Mouse (Mus musculus) liver, embryonic 14.5 days (tissue): ENCODE data around the gene Prnd. TPM values are rescaled to one million over a fixed set of nuclear protein-coding genes. Genes with fewer than 3 reads are reported as not detected.

ENCODE experiments used
- ATAC-seq: fragments of 200-750 bp; cut with Nextera tagmentation; 2 replicates; pipeline ENCODE4 v1.8.0; 2017; ENCODE audit warnings: moderate number of reproducible peaks, mild to moderate bottlenecking, moderate library complexity; ENCODE audit not compliant: insufficient read depth
- DNase-seq, 3 experiments: peaks; one replicate each; pipeline ENCODE4 v3.0.0-alpha.2; 2012 to 2013; ENCODE audit warnings: low read depth in 3 of 3, low spot score in 3 of 3
- H3K27ac ChIP-seq: fragments of 300-500 bp; sonication (generic); 2 replicates; pipeline ENCODE4 v1.5.1; 2014; ENCODE audit warnings: moderate library complexity, mild to moderate bottlenecking, control low read depth, inconsistent platforms
- H3K27me3 ChIP-seq: fragments of 300-500 bp; sonication (generic); 2 replicates; pipeline ENCODE4 v1.6.1; 2014; ENCODE audit warnings: mild to moderate bottlenecking, low read length, moderate library complexity; ENCODE audit not compliant: control insufficient read depth, insufficient read depth
- H3K36me3 ChIP-seq: fragments of 300-500 bp; sonication (generic); replicated peaks from 2 replicates; pipeline ENCODE4 v1.6.1; 2014; ENCODE audit warnings: low read depth; ENCODE audit not compliant: control insufficient read depth, insufficient read depth
- H3K4me1 ChIP-seq, 2 experiments: fragments of 200-500 bp in 1 of 2; fragments of 300-500 bp in 1 of 2; sonication (generic) in 1 of 2; replicated peaks; 2 replicates each; pipeline ENCODE4 v1.6.1; 2012 to 2014; ENCODE audit warnings: antibody characterized with exemption in 1 of 2, inconsistent platforms in 1 of 2, low read length in 1 of 2; ENCODE audit not compliant: control insufficient read depth in 2 of 2, insufficient read depth in 2 of 2
- H3K4me2 ChIP-seq: fragments of 300-500 bp; sonication (generic); 2 replicates; pipeline ENCODE4 v1.6.1; 2014; ENCODE audit warnings: low read depth, mild to moderate bottlenecking, control low read depth, moderate library complexity
- H3K4me3 ChIP-seq, 2 experiments: fragments of 200-500 bp in 1 of 2; fragments of 300-500 bp in 1 of 2; sonication (generic) in 1 of 2; 2 replicates each; pipeline ENCODE4 v1.5.1; 2012 to 2014; ENCODE audit warnings: low read depth in 2 of 2, low read length in 2 of 2, mild to moderate bottlenecking in 2 of 2, control low read depth in 1 of 2, inconsistent platforms in 1 of 2, moderate library complexity in 1 of 2; ENCODE audit not compliant: insufficient read depth in 1 of 2
- H3K9ac ChIP-seq: fragments of 300-500 bp; sonication (generic); replicated peaks from 2 replicates; pipeline ENCODE4 v1.6.1; 2014; ENCODE audit warnings: mild to moderate bottlenecking, control low read depth, moderate library complexity
- H3K9me3 ChIP-seq: fragments of 300-500 bp; sonication (generic); 2 replicates; pipeline ENCODE4 v1.6.1; 2016; ENCODE audit warnings: low read length, mixed read lengths; ENCODE audit not compliant: control insufficient read depth
- CTCF ChIP-seq: IDR thresholded peaks from 2 replicates; pipeline ENCODE4 v1.5.1; 2016; ENCODE audit warnings: antibody characterized with exemption, low read depth, control low read depth
- EP300 ChIP-seq: IDR thresholded peaks from 2 replicates; pipeline ENCODE4 v1.6.1; 2016; ENCODE audit warnings: antibody characterized with exemption, low read depth
- WGBS: fragments of 180-500 bp; shearing (Covaris S2); extraction: QIAGEN DNeasy Blood & Tissue Kit; methylation state at CpG from one replicate; pipeline ENCODE4 v1.1.7; 2014; ENCODE audit not compliant: insufficient replicate concordance; 5-methylcytosine and 5-hydroxymethylcytosine counted together
- polyA plus RNA-seq, 2 experiments: library from polyadenylated mRNA; depleted of rRNA in 1 of 2; stranded (reverse) in 1 of 2; unstranded in 1 of 2; fragments of >200 nt; fragmentation: Nextera tagmentation in 1 of 2; extraction: Ambion mirVana in 1 of 2; gene quantifications; 2 replicates each; pipeline versions ENCODE4 v1.2.1 to v1.2.3; 2012 to 2014

Prnd gene
- polyA plus RNA-seq, 2 experiments = 0.11 to 0.16 TPM

DNA sequence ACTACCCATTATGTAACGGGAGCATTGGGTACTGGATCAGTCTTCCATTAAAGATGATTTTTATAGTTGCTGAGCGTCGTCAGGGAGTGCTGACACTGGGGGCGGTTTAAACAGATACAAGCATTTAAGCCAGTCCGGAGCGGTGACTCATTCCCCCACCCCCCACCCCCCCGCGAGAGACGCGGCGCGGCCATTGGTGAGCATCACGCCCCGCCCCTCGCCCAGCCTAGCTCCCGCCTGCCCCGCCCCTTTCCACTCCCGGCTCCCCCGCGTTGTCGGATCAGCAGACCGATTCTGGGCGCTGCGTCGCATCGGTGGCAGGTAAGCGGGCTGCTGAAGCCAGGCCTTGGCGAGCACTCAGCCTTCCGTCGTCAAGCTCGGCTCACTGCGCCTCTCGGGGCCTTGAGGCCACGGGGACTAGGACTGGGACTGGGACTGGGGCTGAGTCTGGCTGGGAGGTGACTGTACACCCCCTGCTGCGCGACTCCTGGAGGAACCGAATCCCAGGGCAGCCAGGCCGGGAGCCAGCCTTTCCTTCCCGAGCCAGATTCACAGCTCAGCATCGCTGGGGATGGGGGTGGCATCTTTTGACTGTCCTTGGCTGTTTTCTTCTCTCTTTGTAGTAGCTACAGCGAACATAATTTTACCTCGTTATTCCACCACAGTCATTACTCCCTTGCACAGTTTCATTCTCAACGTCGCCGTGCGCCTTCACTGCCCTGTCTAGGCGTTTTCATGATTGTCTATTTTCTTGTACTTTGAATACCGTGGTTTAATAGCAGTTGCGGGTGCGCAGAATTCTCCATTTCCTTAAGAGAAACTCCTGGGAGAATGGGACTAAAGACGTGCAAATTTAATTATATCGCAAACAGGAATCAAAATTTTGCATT lies 40.7 kb upstream of the Prnd start, which contains the start of the genes Prnp and Prn:
TSS of gene Prnp (plus strand) at position 246 of the 890 bp plus-strand sequence.
TSS of gene Prn (plus strand) at position 275 of the 890 bp plus-strand sequence.
- peak within 1 kb of the TSS; percentile 87 to 96 for H3K4me3 ChIP-seq
- peaks cover 21 to 32% of the 10 kb centered on the region in 2 experiments for H3K4me1 ChIP-seq
- peak; percentile 87 to 90 (median 90) for DNase-seq
- peak; percentile 41 for TF ChIP-seq EP300
- peak; percentile 21; the same call in 1 of the 2 replicates for TF ChIP-seq CTCF
- peak within 1 kb of the TSS; percentile 83 for H3K27ac ChIP-seq
- 4% methylated on average over 52 of the region's 52 CpGs for WGBS
- peak within 1 kb of the TSS; percentile 98 for H3K9ac ChIP-seq
- no peaks in the 10 kb centered on the region for H3K27me3 ChIP-seq
- H3K36me3 ChIP-seq = 0 out of 2 replicates have a peak, but pooled peaks cover 2% of the 10 kb centered on the region
- peak within 1 kb of the TSS; percentile 81 for H3K4me2 ChIP-seq
- H3K9me3 ChIP-seq = no peaks in the 10 kb centered on the region
- ATAC-seq = peak; percentile 84

DNA sequence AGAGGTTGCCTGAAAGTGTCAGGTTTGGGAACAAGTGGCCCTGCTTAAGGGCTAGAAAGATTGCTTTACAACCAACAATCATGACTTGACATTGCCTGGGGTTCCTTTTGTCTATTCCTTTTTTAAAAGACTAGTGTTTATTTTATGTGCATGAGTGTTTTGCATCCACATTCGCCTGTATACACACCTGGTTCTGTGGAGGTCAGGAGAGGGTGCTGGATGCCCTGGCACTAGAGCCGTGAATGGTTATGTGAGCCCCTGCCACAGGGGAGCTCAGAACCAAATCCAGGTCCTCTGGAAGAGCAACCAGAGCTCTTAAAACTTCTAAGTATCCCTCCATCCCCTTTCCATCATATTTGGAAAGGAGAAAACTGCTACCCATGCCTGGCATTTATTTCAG lies 39.8 kb upstream of the Prnd start:
- 55% methylated on average over 2 of the region's 2 CpGs for WGBS
- peaks cover 14 to 23% of the 10 kb centered on the region in 2 experiments for H3K4me1 ChIP-seq
- peak overlapping the region; percentile 98 for H3K9ac ChIP-seq
- peak overlapping the region; percentile 47 to 96 for H3K4me3 ChIP-seq
- ATAC-seq (no peak), DNase-seq (no peak)
- TF ChIP-seq EP300 (no peak), CTCF (no peak)
- H3K9me3 ChIP-seq = no peaks in the 10 kb centered on the region
- H3K36me3 ChIP-seq = 0 out of 2 replicates have a peak, but pooled peaks cover 2% of the 10 kb centered on the region
- no peak overlapping the region for H3K27ac ChIP-seq
- peak overlapping the region; percentile 81 for H3K4me2 ChIP-seq
- H3K27me3 ChIP-seq = no peaks in the 10 kb centered on the region

DNA sequence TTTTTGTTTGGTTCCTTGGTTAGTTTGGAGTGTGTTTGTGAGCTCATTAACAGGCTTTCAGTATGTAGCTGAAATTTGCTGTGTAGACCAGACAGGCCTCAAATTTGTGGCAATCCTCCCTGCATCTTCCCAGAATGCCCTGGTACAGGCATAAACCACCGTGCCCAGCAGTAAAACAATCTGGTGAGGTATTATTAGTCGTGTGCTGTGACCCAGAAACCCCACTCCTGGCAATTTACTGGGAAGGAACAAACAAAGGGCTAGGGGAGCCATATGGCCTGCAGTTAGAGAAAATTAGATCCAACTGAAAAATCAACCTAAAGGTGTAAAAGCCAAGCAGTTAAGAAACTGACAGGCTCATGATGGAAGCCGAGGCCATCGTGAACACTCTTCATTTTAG lies 39.3 kb upstream of the Prnd start:
- Histone ChIP-seq H3K4me1 (peaks cover 14 to 18% of the 10 kb centered on the region in 2 experiments), H3K9me3 (no peaks in the 10 kb centered on the region), H3K36me3 (0 out of 2 replicates have a peak, but pooled peaks cover 2% of the 10 kb centered on the region), H3K27ac (no peak overlapping the region), H3K9ac (peak overlapping the region; percentile 98), H3K4me2 (peak overlapping the region; percentile 81), H3K4me3 (peak overlapping the region in 1 of 2 experiments; percentile 96; a peak in 3 of 4 replicates), H3K27me3 (no peaks in the 10 kb centered on the region)
- ATAC-seq = no peak
- no peak for DNase-seq
- WGBS = 65% methylated on average over 4 of the region's 4 CpGs
- TF ChIP-seq EP300 (no peak), CTCF (no peak)

DNA sequence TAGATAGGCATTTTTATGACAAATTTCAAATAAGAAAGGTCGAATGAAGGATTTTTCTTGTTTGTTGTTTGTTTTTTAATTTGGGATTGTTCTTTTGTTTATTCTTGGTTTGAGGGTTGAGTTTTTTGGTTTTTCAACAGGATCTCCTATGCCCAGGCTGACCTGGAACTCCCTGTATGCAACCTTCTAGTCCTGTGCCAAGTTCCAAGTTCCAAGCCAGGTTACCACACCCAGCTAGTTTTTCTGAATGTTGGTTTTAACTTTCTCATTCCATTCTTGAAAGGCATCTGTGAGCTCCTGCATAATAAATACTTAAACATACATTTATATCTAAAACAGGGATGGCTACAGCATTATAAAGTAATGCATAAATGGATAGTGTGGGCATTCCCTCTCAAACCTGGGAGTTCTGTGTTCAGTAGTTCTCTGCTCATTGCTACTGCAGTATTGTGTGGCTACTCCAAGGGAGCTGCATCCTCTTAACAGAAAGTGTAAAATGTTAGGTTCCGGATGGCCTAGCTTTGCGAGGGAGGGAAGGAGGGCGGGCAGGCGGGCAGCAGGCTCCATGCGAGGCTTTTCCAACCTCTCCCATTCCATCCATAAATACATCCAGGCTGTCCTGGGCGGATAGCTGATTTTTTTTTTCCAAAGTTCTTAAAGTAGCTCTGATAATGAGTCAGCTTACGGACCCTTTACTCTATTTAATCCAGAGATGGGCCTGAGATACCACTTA lies 38.0 kb upstream of the Prnd start:
- H3K4me1 ChIP-seq = peaks cover 14 to 16% of the 10 kb centered on the region in 2 experiments
- H3K4me3 ChIP-seq = no peak overlapping the region
- no peak overlapping the region for H3K27ac ChIP-seq
- H3K36me3 ChIP-seq = 0 out of 2 replicates have a peak, but pooled peaks cover 2% of the 10 kb centered on the region
- H3K4me2 ChIP-seq = no peak overlapping the region; the same call in 1 of the 2 replicates
- TF ChIP-seq EP300 (no peak), CTCF (no peak)
- no peaks in the 10 kb centered on the region for H3K9me3 ChIP-seq
- DNase-seq (no peak), ATAC-seq (no peak)
- no peak overlapping the region for H3K9ac ChIP-seq
- no peaks in the 10 kb centered on the region for H3K27me3 ChIP-seq
- whole genome bisulfite sequencing = 78% methylated on average over 8 of the region's 8 CpGs
